Mouse (Mus musculus) brown adipose tissue, adult 24 weeks (tissue): ENCODE measurements at regions not wholly inside any gene's neighbourhood (a gene's known extent, or its start where the extent isn't known, plus 50 kb on each side); places are given as distances from the start of the nearest gene placed in this dataset.

Source experiments
- H3K27ac ChIP-seq: fragments of 200-500 bp; replicated peaks from 2 replicates; pipeline ENCODE4 v1.5.1; 2012; ENCODE audit warnings: low read depth, mild to moderate bottlenecking, low read length
- H3K4me1 ChIP-seq: fragments of 200-500 bp; 2 replicates; pipeline ENCODE4 v1.6.1; 2012; ENCODE audit warnings: low read length, mixed read lengths; ENCODE audit not compliant: control insufficient read depth, insufficient read depth, insufficient read length
- H3K4me3 ChIP-seq: fragments of 200-500 bp; 2 replicates; pipeline ENCODE4 v1.5.1; 2012; ENCODE audit warnings: low read depth, mild to moderate bottlenecking, low read length, moderate library complexity; ENCODE audit not compliant: insufficient read depth

- H3K4me1 ChIP-seq, result no peaks in the 10 kb centered on the region
- no peak overlapping the region for H3K4me3 ChIP-seq
- H3K27ac ChIP-seq, result no peak overlapping the region
Observed at GRCm38 (mm10) chr4:62890588-62891580, 74.5 kb upstream of the Zfp618 start.

GRCm38 (mm10) chr4:62912891-62913290 lies 52.5 kb upstream of the Zfp618 start:
- Histone ChIP-seq H3K27ac (no peak overlapping the region), H3K4me1 (no peaks in the 10 kb centered on the region), H3K4me3 (no peak overlapping the region)
